ENCODE assay signal across 8 mouse cellular contexts in genomic region chr1:63445149-63445609, GRCm38 (mm10). TPM values are rescaled to one million over a fixed set of nuclear protein-coding genes. Genes with fewer than 3 reads are reported as not detected.
A peak's percentile ranks its signal among the peaks of the same experiment; 100 is the strongest.
DNase-seq lines count a peak whose midpoint lies in the region; ATAC-seq lines count a peak whose summit lies in the region.

No protein-coding gene starts in this region.

- no peak overlapping the region for H3K27ac ChIP-seq in kidney, embryonic 16.5 days (ENCODE audit: low read length)
- H3K27ac ChIP-seq in embryonic facial prominence, embryonic 12.5 days, result no peak overlapping the region
- H3K27ac ChIP-seq in intestine, embryonic 15.5 days, result no peak overlapping the region
- 0 out of 2 replicates have a peak overlapping the region, but pooled peaks have one; percentile 16 for H3K27ac ChIP-seq in midbrain, embryonic 13.5 days

- no peak overlapping the region for H3K9ac ChIP-seq in kidney, embryonic 16.5 days (replicated peaks; ENCODE audit: low read length)
- H3K9ac ChIP-seq in embryonic facial prominence, embryonic 12.5 days, result peak overlapping the region; percentile 80; the same call in 1 of the 2 replicates
- H3K9ac ChIP-seq in intestine, embryonic 15.5 days, result no peak overlapping the region
- peak overlapping the region; percentile 95 for H3K9ac ChIP-seq in midbrain, embryonic 13.5 days (replicated peaks)

- peaks cover 8% of the 10 kb centered on the region for H3K4me1 ChIP-seq in kidney, embryonic 16.5 days (ENCODE audit: insufficient read depth, low read length)
- 0 out of 2 replicates have a peak, but pooled peaks cover 2% of the 10 kb centered on the region for H3K4me1 ChIP-seq in embryonic facial prominence, embryonic 12.5 days
- no peaks in the 10 kb centered on the region; the same call in 1 of the 2 replicates for H3K4me1 ChIP-seq in intestine, embryonic 15.5 days (replicated peaks)
- H3K4me1 ChIP-seq in midbrain, embryonic 13.5 days (replicated peaks), result peaks cover 14% of the 10 kb centered on the region

- H3K4me3 ChIP-seq in kidney, embryonic 16.5 days (ENCODE audit: low read length), result peak overlapping the region; percentile 68
- H3K4me3 ChIP-seq in embryonic facial prominence, embryonic 12.5 days, result peak overlapping the region; percentile 71
- peak overlapping the region; percentile 53 for H3K4me3 ChIP-seq in intestine, embryonic 15.5 days (replicated peaks)
- H3K4me3 ChIP-seq in midbrain, embryonic 13.5 days (replicated peaks), result peak overlapping the region; percentile 61

- WGBS in kidney, embryonic 16.5 days, result 68% methylated on average over 10 of the region's 10 CpGs
- 58% methylated on average over 10 of the region's 10 CpGs for WGBS in embryonic facial prominence, embryonic 12.5 days
- 67% methylated on average over 10 of the region's 10 CpGs for WGBS in intestine, embryonic 15.5 days
- WGBS in midbrain, embryonic 13.5 days, result 55% methylated on average over 10 of the region's 10 CpGs

- no peak for ATAC-seq in kidney, embryonic 16.5 days (ENCODE audit: low FRiP score, low TSS enrichment)
- no peak for ATAC-seq in embryonic facial prominence, embryonic 12.5 days (ENCODE audit: insufficient number of reproducible peaks, insufficient read depth, low FRiP score, low TSS enrichment)
- ATAC-seq in intestine, embryonic 15.5 days, result no peak
- peak; percentile 49 for ATAC-seq in midbrain, embryonic 13.5 days

- DNase-seq in kidney, postnatal 36 days, result no peak
- no peak for DNase-seq in adrenal gland, adult 2 months
- no peak for DNase-seq in adrenal gland, postnatal 4 days (ENCODE audit: low spot score in 2 of 2)
- DNase-seq in urinary bladder, adult 2 months (ENCODE audit: low spot score), result no peak

- H3K27me3 ChIP-seq in kidney, embryonic 16.5 days (ENCODE audit: insufficient read depth, low read length), result peaks cover 13% of the 10 kb centered on the region
- H3K27me3 ChIP-seq in embryonic facial prominence, embryonic 12.5 days, result peaks cover 7% of the 10 kb centered on the region
- peaks cover 15% of the 10 kb centered on the region for H3K27me3 ChIP-seq in intestine, embryonic 15.5 days (replicated peaks)
- no peaks in the 10 kb centered on the region for H3K27me3 ChIP-seq in midbrain, embryonic 13.5 days

- H3K36me3 ChIP-seq in kidney, embryonic 16.5 days (ENCODE audit: insufficient read depth, low read length), result no peaks in the 10 kb centered on the region
- H3K36me3 ChIP-seq in embryonic facial prominence, embryonic 12.5 days, result no peaks in the 10 kb centered on the region
- no peaks in the 10 kb centered on the region for H3K36me3 ChIP-seq in intestine, embryonic 15.5 days
- H3K36me3 ChIP-seq in midbrain, embryonic 13.5 days, result no peaks in the 10 kb centered on the region

- H3K9me3 ChIP-seq in kidney, embryonic 16.5 days (ENCODE audit: low read length), result no peaks in the 10 kb centered on the region
- H3K9me3 ChIP-seq in embryonic facial prominence, embryonic 12.5 days, result no peaks in the 10 kb centered on the region
- no peaks in the 10 kb centered on the region for H3K9me3 ChIP-seq in intestine, embryonic 15.5 days
- no peaks in the 10 kb centered on the region for H3K9me3 ChIP-seq in midbrain, embryonic 13.5 days

- H3K4me2 ChIP-seq in kidney, embryonic 16.5 days (replicated peaks; ENCODE audit: low read depth, low read length), result peak overlapping the region; percentile 97
- peak overlapping the region; percentile 99 for H3K4me2 ChIP-seq in embryonic facial prominence, embryonic 12.5 days (replicated peaks)
- H3K4me2 ChIP-seq in intestine, embryonic 15.5 days (replicated peaks), result peak overlapping the region; percentile 92
- H3K4me2 ChIP-seq in midbrain, embryonic 13.5 days (replicated peaks), result peak overlapping the region; percentile 69

RNA-seq across cellular contexts. Expression of gene Adam23, which starts 0.5 kb away (rescaled TPM):
- 0.91 and 1.6 TPM in 2 replicates for polyA plus RNA-seq in kidney, embryonic 16.5 days (2015; fragmentation: Nextera tagmentation; extraction: Ambion mirVana)
- 10.4 and 10.7 TPM in 2 replicates for polyA plus RNA-seq in embryonic facial prominence, embryonic 12.5 days (2016; fragmentation: Nextera tagmentation; extraction: Ambion mirVana)
- polyA plus RNA-seq in intestine, embryonic 15.5 days (2015; fragmentation: Nextera tagmentation; extraction: Ambion mirVana), result 1.5 and 2.1 TPM in 2 replicates
- polyA plus RNA-seq in midbrain, embryonic 13.5 days (2015; fragmentation: Nextera tagmentation; extraction: Ambion mirVana), result 11.4 and 12.8 TPM in 2 replicates
- 10 to 100 TPM in 1 of 2 experiments, 1 to 10 TPM in 1; 9.2 to 17.1 TPM for total RNA-seq in adrenal gland, adult 2 months (2021)
- polyA plus RNA-seq in adrenal gland, adult 2 months (2012; rRNA removed), result 4.1 and 8.5 TPM in 2 replicates
- 10 to 100 TPM; 18.5 to 21.2 TPM for total RNA-seq in adrenal gland, postnatal 4 days (2021)
- polyA plus RNA-seq in urinary bladder, adult 2 months (2012; rRNA removed), result 38.1 and 45.9 TPM in 2 replicates

Comparison
In these comparisons a context has a peak if more than half of its experiments do, and no peak if none do; other contexts are left out.
1. H3K9ac ChIP-seq: peak in embryonic facial prominence, embryonic 12.5 days (single experiment) and midbrain, embryonic 13.5 days (single experiment); none in kidney, embryonic 16.5 days (single experiment) and intestine, embryonic 15.5 days (single experiment).
2. Peak in every context shown above with its lines, with median percentiles within 50 percentile points of each other: H3K4me2 ChIP-seq and H3K4me3 ChIP-seq.